ENCODE assay signal across 29 mouse cellular contexts in genomic region chr15:70744239-70744638, GRCm38 (mm10).
DNase-seq lines count a peak whose midpoint lies in the region; ATAC-seq and TF ChIP-seq lines count a peak whose summit lies in the region.
"Had no signal": no experiment of that assay in that cellular context is flagged by ENCODE, and none has a peak within 500 bp of the region (broad histone marks: within the 10 kb centered on the region; RNA-seq: fewer than 3 reads in every experiment).

No protein-coding gene starts in this region.

- H3K4me3 ChIP-seq in forebrain, postnatal 0 days (ENCODE audit: low read depth, low read length), result no peak overlapping the region
- H3K4me3 ChIP-seq in forebrain, embryonic 11.5 days (ENCODE audit: low read depth, low read length), result no peak overlapping the region
- H3K4me3 ChIP-seq in layer of hippocampus, adult 2 months, result no peak overlapping the region
- H3K4me3 ChIP-seq: hindbrain, embryonic 15.5 days; liver, embryonic 12.5 days; megakaryocyte, embryonic 14.5 days; neural tube, embryonic 13.5 days; stomach, embryonic 15.5 days had no signal

- no peak overlapping the region for H3K27ac ChIP-seq in forebrain, postnatal 0 days (ENCODE audit: low read depth, low read length)
- no peak overlapping the region for H3K27ac ChIP-seq in forebrain, embryonic 11.5 days (ENCODE audit: low read depth, low read length)
- no peak overlapping the region for H3K27ac ChIP-seq in layer of hippocampus, adult 2 months
- H3K27ac ChIP-seq: hindbrain, embryonic 15.5 days; liver, embryonic 12.5 days; neural tube, embryonic 13.5 days; stomach, embryonic 15.5 days had no signal

- H3K9ac ChIP-seq in forebrain, postnatal 0 days, result no peak overlapping the region
- H3K9ac ChIP-seq in forebrain, embryonic 11.5 days (ENCODE audit: low read length), result no peak overlapping the region
- H3K9ac ChIP-seq: hindbrain, embryonic 15.5 days; liver, embryonic 12.5 days; liver, postnatal 0 days; neural tube, embryonic 13.5 days; stomach, embryonic 15.5 days had no signal

- no peak for ATAC-seq in forebrain, postnatal 0 days
- ATAC-seq in forebrain, embryonic 11.5 days (replicated peaks; ENCODE audit: low FRiP score), result no peak
- ATAC-seq: activated CD4-positive, CD25-positive, alpha-beta regulatory T cell, adult 4 months; liver, embryonic 12.5 days; liver, postnatal 0 days; lung, postnatal 0 days had no signal

- DNase-seq in cerebellum, postnatal 10 days, result peak; percentile 24 to 25
- DNase-seq in cerebellum, postnatal 4 days (ENCODE audit: low spot score in 2 of 2), result no peak
- peak; percentile 27 for DNase-seq in forebrain, postnatal 0 days
- no peak for DNase-seq in forebrain, embryonic 11.5 days (ENCODE audit: low spot score)
- no peak for DNase-seq in layer of hippocampus, adult 2 months (ENCODE audit: low spot score in 2 of 2)
- no peak for DNase-seq in layer of hippocampus, adult 8-10 months (ENCODE audit: low spot score in 2 of 2)
- peak; percentile 12 for DNase-seq in brain, adult 2 months (ENCODE audit: low read depth, low spot score)
- DNase-seq in ovary, postnatal 36 days (ENCODE audit: low spot score), result no peak
- DNase-seq: adrenal gland, adult 2 months; adrenal gland, postnatal 36 days; cerebellum, adult 8-10 months; gastrocnemius, postnatal 36 days; heart, adult 18-20 months; heart, postnatal 36 days; kidney, adult 8-10 months; kidney, postnatal 14 days; left cerebral cortex, postnatal 4 days; liver, postnatal 0 days; lung, postnatal 4 days; right cerebral cortex, postnatal 25 days had no signal

- no peaks in the 10 kb centered on the region for H3K27me3 ChIP-seq in forebrain, postnatal 0 days (ENCODE audit: insufficient read depth, low read length)
- H3K27me3 ChIP-seq in forebrain, embryonic 11.5 days (ENCODE audit: control insufficient read depth, insufficient read depth, low read length), result no peaks in the 10 kb centered on the region
- H3K27me3 ChIP-seq: CH12.LX; hindbrain, embryonic 15.5 days; liver, embryonic 12.5 days; megakaryocyte, embryonic 14.5 days; neural tube, embryonic 13.5 days; stomach, embryonic 15.5 days had no signal

- no peaks in the 10 kb centered on the region for H3K4me1 ChIP-seq in forebrain, postnatal 0 days (ENCODE audit: insufficient read depth)
- no peaks in the 10 kb centered on the region for H3K4me1 ChIP-seq in forebrain, embryonic 11.5 days (replicated peaks; ENCODE audit: control insufficient read depth, insufficient read depth, low read length)
- H3K4me1 ChIP-seq: hindbrain, embryonic 15.5 days; liver, embryonic 12.5 days; megakaryocyte, embryonic 14.5 days; neural tube, embryonic 13.5 days; stomach, embryonic 15.5 days had no signal

- no peaks in the 10 kb centered on the region for H3K36me3 ChIP-seq in forebrain, postnatal 0 days (ENCODE audit: insufficient read depth)
- no peaks in the 10 kb centered on the region for H3K36me3 ChIP-seq in forebrain, embryonic 11.5 days (ENCODE audit: control insufficient read depth, insufficient read depth, low read length)
- H3K36me3 ChIP-seq: hindbrain, embryonic 15.5 days; liver, embryonic 12.5 days; neural tube, embryonic 13.5 days; stomach, embryonic 15.5 days had no signal

- peak; percentile 45 for TF ChIP-seq CTCF in forebrain, postnatal 0 days (IDR thresholded peaks at IDR 0.05; ENCODE audit: low read depth)
- TF ChIP-seq CTCF in layer of hippocampus, adult 2 months (conservative IDR thresholded peaks at IDR 0.05), result peak; percentile 55

- H3K4me2 ChIP-seq in forebrain, postnatal 0 days (ENCODE audit: low read depth), result no peak overlapping the region
- H3K4me2 ChIP-seq in forebrain, embryonic 11.5 days (ENCODE audit: low read depth, low read length, severe bottlenecking), result no peak overlapping the region
- H3K4me2 ChIP-seq: heart, embryonic 11.5 days; hindbrain, embryonic 15.5 days; liver, embryonic 12.5 days; neural tube, embryonic 13.5 days; stomach, embryonic 15.5 days had no signal

- no peaks in the 10 kb centered on the region for H3K9me3 ChIP-seq in forebrain, postnatal 0 days (ENCODE audit: low read length)
- H3K9me3 ChIP-seq in forebrain, embryonic 11.5 days (ENCODE audit: control insufficient read depth, low read length), result no peaks in the 10 kb centered on the region
- H3K9me3 ChIP-seq: hindbrain, embryonic 15.5 days; liver, embryonic 12.5 days; megakaryocyte, embryonic 14.5 days; neural tube, embryonic 13.5 days; stomach, embryonic 15.5 days had no signal

Comparison
In these comparisons a context has a peak if more than half of its experiments do, and no peak if none do; other contexts are left out.
1. DNase-seq: peak in cerebellum, postnatal 10 days (2 of 2), forebrain, postnatal 0 days (single experiment) and brain, adult 2 months (single experiment); none in cerebellum, postnatal 4 days (0 of 2), forebrain, embryonic 11.5 days (single experiment), layer of hippocampus, adult 2 months (0 of 2), layer of hippocampus, adult 8-10 months (0 of 2) and ovary, postnatal 36 days (single experiment).